Mouse (Mus musculus) E14TG2a.4 (cell line): ENCODE measurements around the gene Schip1.

Experiments used
- CTCF ChIP-seq: conservative IDR thresholded peaks from 2 replicates; pipeline ENCODE4 v1.5.1; 2014; ENCODE audit warnings: low read length
- NANOG ChIP-seq: IDR thresholded peaks from 2 replicates; pipeline ENCODE4 v1.6.1; 2014; ENCODE audit warnings: borderline replicate concordance, low read length, mixed read lengths
- POU5F1 ChIP-seq: IDR thresholded peaks from 2 replicates; pipeline ENCODE4 v1.6.1; 2014; ENCODE audit warnings: low read length, borderline replicate concordance

DNA sequence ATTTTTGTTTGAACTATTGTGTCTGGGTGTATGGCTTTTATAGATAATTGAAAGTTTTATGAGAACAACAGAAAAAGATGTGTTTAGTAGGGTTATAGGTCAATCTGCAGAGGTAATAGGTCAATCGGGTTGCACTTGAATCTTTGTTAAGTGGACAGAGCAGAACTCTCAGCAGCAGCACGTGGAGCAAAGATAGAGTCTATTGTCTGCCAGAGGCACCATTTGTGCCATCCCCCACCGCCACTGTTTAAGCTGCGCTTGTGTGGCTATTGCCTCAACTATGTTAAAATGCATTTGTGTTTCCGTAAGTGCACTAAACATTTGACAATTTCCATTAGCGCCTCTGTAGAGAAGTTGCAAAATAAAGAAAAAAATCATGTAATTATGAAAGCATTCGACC lies 335.5 kb downstream of the Schip1 start:
- no peak for TF ChIP-seq CTCF
- no peak for TF ChIP-seq NANOG
- no peak for TF ChIP-seq POU5F1
